Mouse (Mus musculus): Measurements from ENCODE around the gene Twnk. TPM values are rescaled to one million over a fixed set of nuclear protein-coding genes. Genes with fewer than 3 reads are reported as not detected.

Gene Twnk
- polyA plus RNA-seq, 1 experiment = 13.5 TPM

DNA sequence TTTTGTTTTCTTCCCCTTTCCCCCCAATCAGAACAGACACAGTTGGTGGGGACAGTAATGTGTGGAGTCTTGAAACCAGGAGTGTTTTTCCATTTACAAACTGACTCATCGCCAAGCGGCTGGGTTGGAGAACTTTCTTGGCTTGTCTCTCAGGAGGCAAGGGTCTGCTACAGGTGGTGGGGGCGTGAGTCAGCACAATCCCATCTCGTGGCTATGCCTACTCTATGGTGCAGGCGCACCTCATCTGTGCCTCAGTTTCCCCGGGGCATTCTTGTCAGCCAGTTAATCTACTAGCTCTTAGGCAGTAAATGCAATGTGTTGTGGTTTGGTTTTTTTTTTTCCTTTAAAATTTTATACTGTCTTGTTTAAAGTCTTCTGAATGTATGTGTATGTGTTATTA, 22.1 kb upstream of the Twnk start:
- WGBS = 85% methylated on average over 6 of the region's 6 CpGs
- Histone ChIP-seq H3K27ac (ENCODE audit: control insufficient read depth, insufficient read depth, low read depth, low read length, poor library complexity) (no peak overlapping the region), H3K4me3 (replicated peaks; ENCODE audit: control insufficient read depth, low read depth, low read length) (no peak overlapping the region), H3K4me1 (ENCODE audit: control insufficient read depth, insufficient read depth, low read length) (no peaks in the 10 kb centered on the region)
- TF ChIP-seq CTCF (IDR thresholded peaks at IDR 0.05; ENCODE audit: control insufficient read depth, insufficient read depth, low read length) = no peak
- TF ChIP-seq POLR2A (IDR thresholded peaks at IDR 0.05; ENCODE audit: borderline replicate concordance, control insufficient read depth, low read depth, low read length) = no peak

DNA sequence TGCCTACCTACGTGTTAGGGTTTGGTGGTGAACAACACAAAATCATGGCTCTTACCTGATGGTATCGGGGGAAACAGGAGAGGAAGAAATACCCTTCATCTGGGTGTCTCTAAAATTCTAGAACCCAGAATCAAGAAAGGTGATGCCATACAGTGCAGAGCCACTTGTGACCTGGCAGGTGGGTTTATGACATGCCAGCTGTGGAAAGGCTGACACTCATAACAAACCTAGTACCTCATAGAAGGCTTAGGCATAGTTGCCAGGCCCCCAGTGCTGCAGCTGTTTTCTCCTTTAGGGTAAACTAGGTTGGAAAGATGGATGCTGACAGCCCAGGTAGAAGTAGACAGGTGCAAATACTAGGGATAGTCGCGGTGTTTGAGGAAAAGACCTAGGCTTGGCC, 21.0 kb upstream of the Twnk start:
- H3K4me3 ChIP-seq (replicated peaks; ENCODE audit: control insufficient read depth, low read depth, low read length) = no peak overlapping the region
- TF ChIP-seq CTCF (IDR thresholded peaks at IDR 0.05; ENCODE audit: control insufficient read depth, insufficient read depth, low read length) (no peak), POLR2A (IDR thresholded peaks at IDR 0.05; ENCODE audit: borderline replicate concordance, control insufficient read depth, low read depth, low read length) (no peak)
- H3K4me1 ChIP-seq (ENCODE audit: control insufficient read depth, insufficient read depth, low read length) = no peaks in the 10 kb centered on the region
- WGBS = 91% methylated on average over 4 of the region's 4 CpGs
- no peak overlapping the region for H3K27ac ChIP-seq (ENCODE audit: control insufficient read depth, insufficient read depth, low read depth, low read length, poor library complexity)

DNA sequence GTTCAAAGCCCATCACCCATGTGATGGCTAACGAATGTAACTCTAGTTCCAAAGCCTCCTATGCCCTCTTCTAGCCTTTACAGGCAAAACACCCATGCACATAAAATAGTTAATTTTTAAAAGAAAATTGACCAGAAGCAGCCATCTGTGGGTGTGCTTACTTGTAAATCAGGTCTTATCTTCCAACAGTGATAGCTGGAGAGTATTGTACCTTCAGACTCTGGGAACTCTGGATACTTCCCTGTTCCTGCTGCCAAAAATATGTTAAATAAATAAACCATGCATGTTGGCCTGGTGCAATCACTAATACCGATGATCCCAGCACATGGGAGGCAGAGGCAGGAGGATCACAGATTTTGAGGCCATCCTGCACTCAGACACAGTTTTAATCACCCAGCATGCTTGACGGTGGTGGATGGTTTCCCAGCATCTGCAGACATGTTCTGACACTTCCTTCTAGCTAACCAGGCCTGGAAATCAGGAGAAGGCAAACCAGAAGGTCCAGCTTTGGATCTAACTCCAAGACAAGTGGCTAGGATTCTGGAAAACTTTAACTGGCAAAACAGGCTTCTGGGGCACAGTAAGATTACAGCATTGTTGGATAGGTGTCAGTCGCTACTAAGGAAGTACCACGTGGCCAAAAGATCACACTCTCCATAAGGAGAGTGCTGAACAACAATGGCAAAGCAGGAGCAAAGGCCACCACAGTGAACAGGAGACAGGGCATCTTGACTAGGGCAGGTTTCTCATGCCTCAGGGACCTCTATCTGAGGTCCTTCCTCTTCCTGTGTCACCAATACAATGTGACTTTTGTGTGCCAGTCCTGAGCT, 20.1 kb upstream of the Twnk start:
- TF ChIP-seq CTCF (IDR thresholded peaks at IDR 0.05; ENCODE audit: control insufficient read depth, insufficient read depth, low read length) (no peak), POLR2A (IDR thresholded peaks at IDR 0.05; ENCODE audit: borderline replicate concordance, control insufficient read depth, low read depth, low read length) (no peak)
- no peaks in the 10 kb centered on the region for H3K4me1 ChIP-seq (ENCODE audit: control insufficient read depth, insufficient read depth, low read length)
- no peak overlapping the region for H3K27ac ChIP-seq (ENCODE audit: control insufficient read depth, insufficient read depth, low read depth, low read length, poor library complexity)
- H3K4me3 ChIP-seq (replicated peaks; ENCODE audit: control insufficient read depth, low read depth, low read length) = no peak overlapping the region
- WGBS = 58% methylated on average over 5 of the region's 5 CpGs

DNA sequence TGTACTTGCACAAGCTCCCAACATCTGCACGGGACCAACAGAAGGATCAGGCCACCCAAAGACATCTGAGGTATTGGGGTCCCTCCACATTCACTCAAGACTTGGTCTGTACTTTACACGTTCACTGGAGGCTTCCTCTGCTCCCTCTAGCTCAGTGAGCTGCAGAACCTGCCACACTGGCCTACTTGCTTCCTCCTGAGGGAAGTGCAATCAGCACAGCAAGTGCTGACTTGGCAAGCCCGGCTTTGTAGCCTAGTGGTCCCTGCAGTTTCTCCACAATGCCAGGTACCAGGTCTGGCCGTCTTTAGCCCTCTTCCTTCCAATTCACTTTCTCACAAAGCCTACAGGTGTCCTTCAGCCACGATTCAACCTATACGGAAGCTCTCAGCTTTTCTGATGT, 18.5 kb upstream of the Twnk start:
- Histone ChIP-seq H3K27ac (ENCODE audit: control insufficient read depth, insufficient read depth, low read depth, low read length, poor library complexity) (no peak overlapping the region), H3K4me3 (replicated peaks; ENCODE audit: control insufficient read depth, low read depth, low read length) (no peak overlapping the region), H3K4me1 (ENCODE audit: control insufficient read depth, insufficient read depth, low read length) (no peaks in the 10 kb centered on the region)
- TF ChIP-seq POLR2A (IDR thresholded peaks at IDR 0.05; ENCODE audit: borderline replicate concordance, control insufficient read depth, low read depth, low read length) (no peak), CTCF (IDR thresholded peaks at IDR 0.05; ENCODE audit: control insufficient read depth, insufficient read depth, low read length) (no peak)
- WGBS = 62% methylated on average over 6 of the region's 6 CpGs

DNA sequence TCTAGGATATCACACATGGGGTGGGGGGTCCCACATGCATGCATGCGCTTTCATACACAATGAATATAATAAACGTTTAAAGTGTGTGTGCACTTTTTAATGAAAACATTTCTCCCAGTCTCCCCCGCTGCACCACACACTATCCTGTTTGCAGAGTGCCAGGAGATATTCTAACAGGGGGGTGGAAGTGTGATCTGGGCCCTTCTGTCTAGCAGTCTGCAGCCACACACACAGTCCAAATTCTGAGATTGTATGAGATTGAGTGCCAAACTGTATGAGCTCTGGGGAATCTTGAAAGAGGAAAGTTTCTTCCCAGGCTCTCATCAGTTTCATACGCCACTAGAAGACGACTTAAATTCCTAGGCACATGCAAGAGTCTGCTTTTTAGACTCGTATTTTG, 17.6 kb upstream of the Twnk start:
- H3K4me3 ChIP-seq (replicated peaks; ENCODE audit: control insufficient read depth, low read depth, low read length) = no peak overlapping the region
- H3K27ac ChIP-seq (ENCODE audit: control insufficient read depth, insufficient read depth, low read depth, low read length, poor library complexity) = no peak overlapping the region
- no peaks in the 10 kb centered on the region for H3K4me1 ChIP-seq (ENCODE audit: control insufficient read depth, insufficient read depth, low read length)
- no peak for TF ChIP-seq CTCF (IDR thresholded peaks at IDR 0.05; ENCODE audit: control insufficient read depth, insufficient read depth, low read length)
- 76% methylated on average over 6 of the region's 6 CpGs for WGBS

DNA sequence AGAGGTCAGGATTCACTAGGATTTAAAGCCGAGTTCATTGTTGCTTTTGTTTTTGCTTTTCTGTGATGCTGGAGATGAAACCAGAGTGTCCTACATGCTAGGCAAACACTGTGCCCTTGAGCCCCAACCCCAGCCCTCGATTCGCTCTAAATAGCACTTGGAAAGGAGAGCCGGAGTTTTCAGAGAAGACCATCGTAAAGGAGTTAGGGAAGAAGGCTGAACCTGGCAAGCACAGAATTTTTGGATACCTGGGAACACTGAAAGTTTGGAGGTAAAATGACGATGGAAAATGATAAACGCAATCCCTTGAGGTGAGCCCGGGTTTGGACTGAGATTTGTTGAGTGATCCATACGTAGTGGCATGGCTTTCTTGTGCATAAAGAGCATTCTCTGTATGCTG, 17.1 kb upstream of the Twnk start:
- Histone ChIP-seq H3K4me1 (ENCODE audit: control insufficient read depth, insufficient read depth, low read length) (no peaks in the 10 kb centered on the region), H3K4me3 (replicated peaks; ENCODE audit: control insufficient read depth, low read depth, low read length) (no peak overlapping the region), H3K27ac (ENCODE audit: control insufficient read depth, insufficient read depth, low read depth, low read length, poor library complexity) (no peak overlapping the region)
- TF ChIP-seq POLR2A (IDR thresholded peaks at IDR 0.05; ENCODE audit: borderline replicate concordance, control insufficient read depth, low read depth, low read length) (no peak), CTCF (IDR thresholded peaks at IDR 0.05; ENCODE audit: control insufficient read depth, insufficient read depth, low read length) (no peak)
- WGBS = 56% methylated on average over 9 of the region's 9 CpGs

DNA sequence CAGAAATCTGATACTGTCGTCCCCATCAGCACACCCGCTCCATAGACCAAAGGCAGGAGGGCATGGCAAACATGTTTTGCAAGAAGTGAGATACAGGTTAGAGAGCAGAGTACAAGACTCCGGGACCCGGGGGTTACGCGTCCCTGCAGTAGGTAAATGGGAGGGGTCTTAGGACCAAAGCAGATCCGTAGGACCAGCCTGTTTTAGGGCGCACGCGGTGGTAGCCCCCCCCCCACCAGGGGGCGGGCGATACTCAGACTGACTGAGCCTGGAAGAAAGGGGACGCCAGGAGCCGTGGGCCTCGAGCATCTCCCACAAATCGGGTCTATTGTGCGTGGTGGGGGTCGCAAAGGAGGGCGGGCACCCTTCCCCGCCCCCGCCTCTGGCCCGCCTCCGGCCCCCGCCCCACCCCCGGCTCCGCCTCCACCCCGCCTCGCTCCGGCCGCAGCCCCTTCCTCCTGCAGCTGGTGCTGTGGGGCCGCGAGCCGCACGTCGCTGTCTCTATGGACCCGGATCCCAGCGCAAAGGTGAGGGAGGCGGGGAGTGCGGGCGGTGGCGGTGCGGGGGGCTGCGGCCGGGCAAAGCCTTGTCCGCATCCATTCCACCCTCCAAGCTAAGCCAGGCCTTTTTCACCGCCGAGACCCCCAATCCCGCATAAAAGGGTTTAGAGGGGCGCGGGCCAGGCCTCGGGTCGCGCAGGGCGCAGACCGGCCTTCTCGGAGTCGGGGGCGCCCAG, 16.5 kb upstream of the Twnk start, which contains the start of gene Sema4g:
TSS of gene Sema4g (plus strand) at position 271 of the 736 bp plus-strand sequence.
- Histone ChIP-seq H3K4me3 (replicated peaks; ENCODE audit: control insufficient read depth, low read depth, low read length) (no peak within 1 kb of the TSS), H3K27ac (ENCODE audit: control insufficient read depth, insufficient read depth, low read depth, low read length, poor library complexity) (no peak within 1 kb of the TSS), H3K4me1 (ENCODE audit: control insufficient read depth, insufficient read depth, low read length) (no peaks in the 10 kb centered on the region)
- WGBS = 1% methylated on average over 56 of the region's 58 CpGs
- TF ChIP-seq POLR2A (IDR thresholded peaks at IDR 0.05; ENCODE audit: borderline replicate concordance, control insufficient read depth, low read depth, low read length) (no peak), CTCF (IDR thresholded peaks at IDR 0.05; ENCODE audit: control insufficient read depth, insufficient read depth, low read length) (no peak; the same call in 1 of the 2 replicates)

Data from bone marrow, adult 2 months (tissue).